Mouse (Mus musculus): ENCODE results near the gene Nfkbie.

Gene Nfkbie

DNA sequence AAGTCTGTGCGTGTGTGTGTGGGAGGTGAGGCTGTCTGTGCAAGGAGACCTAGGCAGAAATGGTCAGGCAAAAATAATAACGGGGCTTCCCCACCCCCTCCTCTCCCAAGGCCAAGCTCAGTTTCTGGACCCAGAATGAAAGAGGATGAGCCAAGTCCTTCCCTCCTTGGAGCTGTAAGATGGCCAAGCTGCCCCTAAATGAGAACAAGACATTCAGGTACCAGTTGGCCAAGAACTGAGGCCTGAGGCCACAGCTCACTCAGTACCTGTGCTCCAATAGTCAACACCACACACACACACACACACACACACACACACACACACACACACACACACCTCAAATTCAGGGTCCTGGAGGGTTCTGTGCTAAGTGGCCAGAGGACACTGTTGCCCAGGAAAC, 12.8 kb upstream of the Nfkbie start:
- DNase-seq (ENCODE audit: low read depth in 2 of 2, low spot score in 2 of 2): no peak

DNA sequence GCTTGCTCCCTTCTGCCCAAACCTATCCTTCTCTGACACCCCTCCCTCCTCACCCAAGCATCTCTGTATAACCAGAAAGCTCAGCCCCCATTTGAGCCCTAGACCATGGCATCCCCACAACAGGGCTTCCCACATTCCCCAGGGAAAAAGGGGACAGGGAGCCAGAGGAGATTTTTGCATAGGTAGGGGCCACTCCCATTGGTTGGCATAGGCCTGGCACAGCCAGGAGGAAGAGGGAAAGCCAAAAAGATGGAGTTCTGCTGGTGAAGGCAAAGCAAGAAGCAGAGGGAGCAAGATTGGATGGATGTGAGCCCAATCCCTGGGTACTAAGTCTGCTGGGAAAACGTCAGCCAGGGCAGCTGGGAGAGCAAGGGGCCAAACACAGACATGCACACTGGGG, 12.4 kb upstream of the Nfkbie start:
- DNase-seq (ENCODE audit: low read depth in 2 of 2, low spot score in 2 of 2): no peak

DNA sequence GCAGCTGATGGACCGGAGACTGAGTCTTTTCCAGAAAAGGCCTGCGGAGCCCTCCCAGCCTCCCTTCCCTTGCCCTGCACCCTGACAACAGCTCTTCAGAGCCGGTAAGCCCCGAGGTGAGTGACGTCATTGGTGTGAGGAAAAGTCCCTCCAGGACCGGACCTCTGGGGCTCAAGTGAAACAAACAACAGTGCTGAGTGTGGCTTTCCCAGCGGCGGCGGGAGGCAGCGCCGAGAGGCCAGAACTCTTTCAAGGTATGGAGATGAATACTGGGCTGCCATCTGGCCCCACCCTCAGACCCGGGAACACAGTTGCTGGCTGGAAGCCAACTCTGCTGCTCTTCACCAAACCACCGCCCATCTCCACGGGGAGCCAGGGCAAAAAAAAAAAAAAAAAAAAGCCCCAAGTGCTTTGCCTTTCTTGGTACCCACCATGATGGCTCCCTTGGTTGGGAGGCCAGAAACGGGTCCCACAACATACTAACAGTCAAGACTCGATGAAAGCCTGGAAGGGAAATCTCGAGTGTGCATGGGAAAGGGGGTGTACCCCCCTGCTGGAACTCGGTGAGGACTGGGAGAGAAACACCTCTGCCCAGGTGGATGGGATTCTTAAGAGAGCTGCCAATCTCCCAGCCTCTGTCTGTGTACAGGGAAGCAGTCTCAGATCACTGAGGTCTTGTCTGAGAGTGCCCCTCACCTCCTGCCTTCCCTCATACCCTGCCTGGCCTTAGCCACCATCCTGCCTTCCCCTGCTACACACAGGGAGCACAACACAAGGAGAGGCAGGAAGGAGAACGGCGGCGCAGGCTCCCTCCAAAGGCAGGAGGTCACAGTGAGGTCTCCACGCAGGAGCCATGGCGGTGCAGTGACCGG, 11.3 kb upstream of the Nfkbie start:
- DNase-seq (ENCODE audit: low read depth in 2 of 2, low spot score in 2 of 2): no peak

DNA sequence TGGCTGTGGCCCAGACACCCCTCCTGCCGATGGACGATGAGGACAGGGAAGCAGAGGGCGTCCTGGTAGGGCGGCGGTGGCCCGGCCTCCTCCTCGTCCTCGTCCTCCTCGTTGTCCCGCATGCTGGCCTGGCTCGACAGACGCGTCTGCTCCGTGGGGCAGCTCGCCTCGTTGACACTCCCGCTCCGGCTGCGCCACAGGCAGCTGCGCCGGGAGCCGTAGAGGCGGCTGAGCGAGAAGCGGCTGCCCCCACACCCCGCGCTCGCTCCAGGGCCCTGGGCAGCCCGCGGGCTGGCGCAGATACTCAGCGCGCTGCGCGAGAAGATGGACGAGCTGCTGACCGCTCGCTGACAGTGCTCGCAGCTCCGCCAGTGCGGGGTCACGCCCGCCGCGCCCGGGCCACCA, 10.6 kb upstream of the Nfkbie start:
- DNase-seq (ENCODE audit: low read depth in 2 of 2, low spot score in 2 of 2): no peak

DNA sequence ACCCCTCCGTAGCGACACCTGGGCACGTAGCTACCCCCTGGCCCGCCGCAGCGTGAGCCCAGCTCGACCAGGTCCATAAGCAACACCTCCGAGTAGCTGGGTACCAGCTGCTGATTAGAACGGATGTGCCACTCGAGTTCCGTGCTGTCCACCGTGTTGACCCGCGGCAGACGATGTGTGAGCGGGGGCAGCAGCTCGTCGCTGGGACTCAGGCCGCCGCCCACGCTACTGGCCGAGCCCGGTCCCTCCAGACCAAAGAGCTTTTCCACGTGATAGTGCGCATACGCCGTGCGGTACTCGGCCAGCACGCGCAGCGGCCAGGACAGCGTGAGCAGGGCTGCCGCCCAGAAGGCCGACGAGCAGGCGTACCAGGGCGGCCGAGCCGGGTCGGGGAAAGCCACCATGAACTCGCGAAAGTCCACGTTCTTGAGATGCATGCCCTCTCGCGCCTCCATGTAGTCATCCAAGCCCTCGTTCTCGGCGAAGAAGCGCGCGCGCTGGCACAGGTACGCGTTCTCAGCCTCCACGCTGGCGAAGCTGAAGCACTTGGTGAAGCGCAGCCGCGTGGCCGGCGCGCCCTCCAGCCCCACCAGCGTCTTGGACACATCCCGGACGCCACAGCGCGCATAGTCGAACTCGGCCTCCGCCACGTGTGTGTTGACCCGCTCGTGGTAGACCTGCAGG, 10.1 kb upstream of the Nfkbie start:
- no peak for DNase-seq (ENCODE audit: low read depth in 2 of 2, low spot score in 2 of 2)

DNA sequence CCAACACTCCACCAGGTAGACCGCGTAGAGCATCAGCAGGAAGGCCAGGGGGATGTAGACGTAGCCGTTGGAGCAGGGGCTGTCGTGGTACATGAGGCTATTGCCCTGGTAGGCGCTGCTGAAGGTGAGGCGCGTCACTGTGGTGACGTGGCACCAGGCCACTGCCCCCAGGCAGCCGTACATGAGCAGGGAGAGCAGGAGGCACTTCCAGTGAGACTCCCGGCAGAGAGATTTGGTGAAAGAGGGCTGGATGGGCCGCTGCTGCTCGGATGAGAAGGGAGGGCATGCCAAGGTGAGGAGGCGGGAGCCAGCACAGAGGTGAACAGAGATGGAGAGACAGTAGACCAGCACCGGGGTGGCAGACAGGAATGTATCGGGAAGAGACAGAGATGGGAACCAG, 8.6 kb upstream of the Nfkbie start:
- no peak for DNase-seq (ENCODE audit: low read depth in 2 of 2, low spot score in 2 of 2)

DNA sequence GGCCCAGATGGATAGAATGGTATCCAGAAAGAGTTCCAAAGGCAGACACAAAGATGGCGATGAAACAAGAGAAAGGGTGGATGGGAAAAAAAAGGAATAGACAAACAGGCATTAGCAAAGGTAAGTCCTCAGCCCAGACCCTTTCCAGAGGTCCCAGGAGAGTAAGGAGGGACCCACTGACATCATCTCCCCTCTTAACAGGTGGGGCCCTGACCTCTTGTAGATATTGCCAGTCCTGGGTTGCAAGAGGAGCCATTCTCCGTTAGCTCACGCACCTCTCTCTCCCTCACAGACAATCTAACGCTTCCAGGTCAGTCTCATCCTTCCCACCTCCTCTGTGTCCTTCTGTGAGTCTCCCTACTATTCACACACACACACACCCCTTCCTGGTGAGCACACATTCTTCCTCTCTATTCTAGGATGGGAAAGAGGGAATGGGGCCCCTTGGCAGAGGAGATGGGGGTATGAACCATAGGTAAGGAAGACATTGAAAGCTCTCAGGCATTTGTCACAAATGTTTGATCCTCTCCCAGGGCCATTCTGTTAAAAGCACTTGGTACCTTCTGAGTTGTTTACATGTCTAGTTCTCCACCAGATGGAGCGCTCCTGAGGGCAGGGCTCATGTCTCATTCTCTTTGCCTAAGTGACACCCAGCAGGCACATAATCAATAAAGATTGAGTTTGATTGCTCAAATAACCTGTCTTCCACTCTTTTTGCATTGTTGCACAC, 7.9 kb upstream of the Nfkbie start:
- no peak for DNase-seq (ENCODE audit: low read depth in 2 of 2, low spot score in 2 of 2)

DNA sequence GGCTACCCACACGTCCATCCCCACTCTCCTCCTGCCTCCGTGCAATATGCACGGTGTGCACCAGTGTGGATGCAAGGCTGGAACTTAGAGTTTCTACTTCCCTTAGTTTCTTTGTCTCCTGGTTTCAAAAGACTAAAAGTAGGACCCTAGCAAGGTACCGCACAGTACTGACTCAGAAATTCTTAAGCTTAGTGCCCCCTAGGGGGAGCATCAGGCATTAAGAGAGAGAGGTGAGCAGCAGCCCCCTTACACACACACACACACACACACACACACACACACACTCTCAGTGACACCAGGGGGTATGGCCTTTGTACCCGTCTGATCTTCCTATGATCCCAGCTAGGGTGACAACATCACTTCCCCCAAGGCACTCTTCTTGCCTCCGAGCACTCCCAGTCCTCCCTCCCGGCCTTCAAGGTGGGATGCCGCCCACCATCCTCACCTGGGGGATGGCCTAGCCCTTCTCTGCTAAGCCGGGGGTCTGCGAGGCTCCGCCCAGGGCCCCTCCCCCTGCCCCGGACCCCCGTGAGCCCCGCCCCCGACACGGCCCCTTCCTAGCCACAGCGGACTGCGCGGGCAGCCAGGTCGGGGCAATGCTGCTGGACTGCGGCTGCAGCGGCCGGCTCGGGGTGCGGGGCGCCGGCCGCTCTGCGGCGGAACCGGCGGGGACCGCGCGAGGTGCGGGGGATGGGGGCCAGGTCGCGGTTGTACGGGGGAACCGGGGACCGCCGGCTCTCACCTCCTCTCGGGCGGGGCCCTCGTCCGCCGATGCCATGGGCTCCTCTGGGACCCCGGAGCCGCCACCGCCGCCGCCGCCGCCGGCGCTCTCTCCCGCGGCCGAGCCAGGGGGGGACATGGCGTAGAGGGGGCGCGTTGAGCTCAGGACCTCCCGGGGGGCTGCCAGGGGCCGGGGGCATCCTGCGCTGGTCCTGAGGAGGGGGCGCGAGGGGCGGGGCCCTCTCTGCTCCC, 6.7 kb upstream of the Nfkbie start:
- no peak for DNase-seq (ENCODE audit: low read depth in 2 of 2, low spot score in 2 of 2)

DNA sequence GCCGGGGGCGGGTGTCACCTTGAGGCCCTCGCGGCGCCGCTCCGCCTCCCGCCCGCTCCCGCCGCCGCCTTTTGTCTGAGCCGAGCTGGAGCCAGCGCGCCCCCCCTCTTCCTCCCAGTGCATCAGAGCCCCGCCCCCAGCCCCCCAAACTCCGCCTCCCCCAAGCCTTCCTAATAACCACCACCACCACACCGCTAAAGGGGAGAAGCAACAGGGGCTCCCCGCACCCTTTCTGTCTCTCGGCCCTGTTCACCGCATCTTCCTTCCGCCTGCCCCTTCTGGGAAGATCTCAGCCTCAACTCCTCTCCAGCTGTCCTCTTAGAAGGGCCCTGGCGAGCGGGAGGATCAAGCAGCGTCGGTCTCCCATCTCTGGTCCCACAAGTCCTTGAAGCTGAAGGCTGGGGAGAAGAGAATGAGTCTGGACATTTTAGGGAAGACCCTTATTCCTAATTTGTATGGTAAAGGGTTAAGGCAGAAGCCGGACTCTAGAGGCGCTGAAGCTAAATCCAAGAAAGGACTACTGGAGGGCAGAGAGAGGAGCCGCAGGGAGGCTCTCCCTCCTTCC, 5.8 kb upstream of the Nfkbie start, which contains the start of gene Tmem151b:
Gene Tmem151b, minus strand, starts transcription at position 61 of the 565 bp plus-strand sequence.
- DNase-seq (ENCODE audit: low read depth in 2 of 2, low spot score in 2 of 2): no peak

DNA sequence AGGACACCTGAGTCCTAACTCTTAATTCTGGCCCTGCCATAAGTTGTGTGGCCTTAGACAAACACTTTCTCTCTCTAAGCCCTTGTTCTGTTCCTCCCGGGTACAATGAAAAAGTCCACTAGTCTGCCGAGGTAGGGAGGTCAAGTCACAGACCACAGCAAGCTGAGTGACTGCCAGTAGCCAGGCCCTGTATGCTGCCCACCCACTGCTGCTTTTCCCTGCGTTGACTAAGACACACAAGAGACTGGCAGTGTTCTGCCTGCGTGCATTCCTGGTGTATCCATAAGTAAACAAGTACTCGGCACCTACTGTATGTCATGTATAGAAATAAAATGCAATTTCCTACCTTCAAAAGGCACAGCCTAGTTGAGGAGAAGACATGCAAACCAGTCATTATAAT, 5.2 kb upstream of the Nfkbie start:
- DNase-seq (ENCODE audit: low read depth in 2 of 2, low spot score in 2 of 2): no peak

DNA sequence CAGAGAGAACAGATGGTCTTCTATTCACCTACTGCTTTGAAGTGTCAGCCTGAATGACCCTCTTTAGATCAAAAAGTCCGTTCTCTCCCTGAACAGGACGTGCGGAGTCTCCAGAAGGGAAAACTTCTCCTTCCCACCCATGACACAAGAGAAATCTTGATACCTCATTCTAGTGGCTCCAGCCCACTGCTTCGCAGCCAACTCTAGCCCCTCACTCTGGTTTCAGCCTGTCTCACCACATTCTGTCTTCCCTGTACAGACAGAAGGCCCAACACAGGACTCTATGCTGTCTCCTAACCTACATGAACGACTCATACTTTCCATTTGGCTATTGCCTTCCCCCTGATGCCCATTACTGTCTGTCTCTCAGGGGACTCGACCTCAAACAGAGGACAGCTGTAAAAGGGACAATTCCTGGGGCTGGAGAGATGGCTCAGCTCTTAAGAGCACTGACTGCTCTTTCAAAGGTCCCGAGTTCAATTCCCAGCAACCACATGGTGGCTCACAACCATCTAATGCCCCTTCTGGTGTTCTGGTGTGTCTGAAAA, 4.2 kb upstream of the Nfkbie start:
- no peak for DNase-seq (ENCODE audit: low read depth in 2 of 2, low spot score in 2 of 2)

DNA sequence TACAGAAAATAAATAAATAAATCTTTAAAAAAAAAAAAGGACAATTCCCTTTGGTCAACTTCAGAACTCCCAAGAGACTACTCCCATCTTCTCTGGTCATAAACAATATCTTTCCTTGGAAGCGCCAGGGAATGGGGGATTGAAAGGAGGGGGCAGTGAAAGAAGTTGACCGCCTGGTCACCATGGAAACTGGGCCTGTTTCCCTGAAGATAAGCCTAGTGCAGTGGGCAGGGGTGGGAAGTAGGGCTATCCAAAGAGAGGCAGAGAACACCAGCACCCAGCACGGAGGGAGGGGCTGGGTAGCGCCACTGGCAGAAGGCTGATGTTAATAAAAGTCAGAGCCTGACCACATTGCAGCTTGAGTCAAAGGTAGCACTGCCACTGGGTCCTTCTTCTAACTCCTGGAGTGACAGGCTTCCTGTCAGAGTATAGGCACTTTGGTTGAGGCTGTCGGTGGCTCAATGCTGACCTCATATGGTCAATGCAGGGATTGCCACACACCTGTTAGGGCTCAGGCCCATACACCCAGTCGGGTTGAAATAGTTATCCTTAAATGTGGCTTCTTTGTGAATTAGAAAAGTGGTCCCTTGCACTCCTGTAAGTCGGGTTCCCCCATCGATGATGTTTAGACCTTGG, 3.6 kb upstream of the Nfkbie start:
- DNase-seq (ENCODE audit: low read depth in 2 of 2, low spot score in 2 of 2): peak; percentile 72 to 82

DNA sequence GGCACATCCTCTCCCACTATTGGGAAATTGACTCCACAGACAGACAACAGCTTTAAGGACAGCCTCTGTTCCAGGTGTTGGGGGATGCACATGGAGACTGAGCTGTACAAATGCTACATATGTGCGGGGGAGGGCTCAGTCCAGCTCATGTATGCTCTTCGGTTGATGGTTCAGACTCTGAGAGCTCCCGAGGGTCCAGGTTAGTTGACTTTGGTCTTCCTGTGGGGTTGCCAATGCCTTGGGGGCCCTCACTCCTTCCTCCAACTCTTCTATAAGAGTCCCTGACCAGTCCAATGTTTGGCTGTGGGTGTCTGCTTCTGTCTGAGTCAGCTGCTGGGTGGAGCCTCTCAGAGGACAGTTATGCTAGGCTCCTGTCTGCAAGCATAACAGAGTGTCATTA, 2.4 kb upstream of the Nfkbie start:
- no peak for DNase-seq (ENCODE audit: low read depth in 2 of 2, low spot score in 2 of 2)

DNA sequence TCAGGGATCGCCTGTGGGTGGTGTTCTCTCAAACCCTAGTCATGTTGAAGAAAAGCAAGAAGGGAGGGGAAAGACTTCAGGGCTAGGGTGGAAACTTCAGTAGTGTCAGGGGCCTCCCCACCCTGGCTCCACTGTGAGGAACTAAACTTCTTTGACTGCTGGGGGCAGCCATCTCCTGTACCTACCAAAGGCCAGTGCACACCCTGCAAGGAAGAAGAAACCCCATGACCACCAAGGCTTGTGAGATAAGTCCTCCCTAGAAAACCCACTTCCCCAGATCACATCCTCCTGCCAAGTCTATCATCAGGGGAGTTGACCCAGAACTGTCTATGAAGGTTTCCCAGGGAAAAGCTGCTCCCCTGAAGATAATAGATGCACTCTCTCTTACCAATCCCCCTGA, 1.1 kb upstream of the Nfkbie start:
- DNase-seq (ENCODE audit: low read depth in 2 of 2, low spot score in 2 of 2): no peak

DNA sequence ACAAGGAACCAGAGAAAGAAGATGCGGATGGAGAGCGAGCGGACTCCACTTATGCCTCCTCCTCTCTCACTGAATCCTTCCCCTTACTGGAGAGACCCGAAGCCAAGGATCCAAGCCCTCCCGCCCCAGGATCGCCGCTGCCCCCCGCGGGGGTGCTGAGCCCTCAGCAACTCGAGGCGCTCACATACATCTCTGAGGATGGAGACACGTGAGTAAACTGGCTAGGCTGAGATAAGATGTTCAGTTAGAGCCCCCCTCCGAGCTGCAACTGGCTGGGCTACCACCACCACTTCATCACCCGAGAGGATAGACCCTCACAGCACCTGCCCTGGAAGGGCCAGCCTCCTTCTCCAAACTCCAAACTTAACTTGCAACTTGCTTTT, 595 bp downstream of the Nfkbie start:
- no peak for DNase-seq (ENCODE audit: low read depth in 2 of 2, low spot score in 2 of 2)

DNA sequence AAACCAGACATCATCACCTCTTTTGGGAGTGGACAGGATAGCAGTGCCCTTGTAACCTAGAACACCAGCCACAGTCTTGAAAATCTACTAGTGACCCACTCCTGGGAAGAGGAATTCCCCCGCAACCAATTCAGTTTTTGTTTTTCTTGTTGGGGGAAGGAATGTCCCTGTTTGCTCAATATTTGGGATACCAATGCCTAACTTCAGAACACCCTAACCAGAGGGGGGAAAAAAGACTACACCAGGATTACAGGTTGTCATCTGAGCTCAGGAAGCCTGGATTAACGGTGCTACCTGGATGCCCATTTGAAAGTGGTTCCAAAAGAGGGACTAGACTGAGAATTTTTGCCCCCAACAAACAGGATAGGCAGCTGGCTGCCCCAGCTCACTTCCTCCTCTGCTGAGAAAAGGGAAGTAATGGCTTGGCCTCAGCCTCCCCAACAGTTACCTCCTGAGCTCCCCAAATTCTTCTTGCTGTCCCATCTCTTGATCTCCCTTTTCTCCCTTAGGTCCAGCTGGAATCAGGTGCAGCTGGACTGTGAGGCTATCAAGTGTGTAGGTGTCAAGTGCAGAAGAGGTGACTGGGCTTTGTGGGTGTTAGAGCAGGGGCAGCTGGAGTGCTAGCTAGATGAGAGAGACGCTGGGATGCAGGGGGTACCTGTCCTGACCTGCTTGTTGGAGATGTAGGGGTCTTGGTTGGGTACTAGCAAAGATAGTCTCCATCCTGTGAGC, 1.2 kb downstream of the Nfkbie start:
- no peak for DNase-seq (ENCODE audit: low read depth in 2 of 2, low spot score in 2 of 2)

DNA sequence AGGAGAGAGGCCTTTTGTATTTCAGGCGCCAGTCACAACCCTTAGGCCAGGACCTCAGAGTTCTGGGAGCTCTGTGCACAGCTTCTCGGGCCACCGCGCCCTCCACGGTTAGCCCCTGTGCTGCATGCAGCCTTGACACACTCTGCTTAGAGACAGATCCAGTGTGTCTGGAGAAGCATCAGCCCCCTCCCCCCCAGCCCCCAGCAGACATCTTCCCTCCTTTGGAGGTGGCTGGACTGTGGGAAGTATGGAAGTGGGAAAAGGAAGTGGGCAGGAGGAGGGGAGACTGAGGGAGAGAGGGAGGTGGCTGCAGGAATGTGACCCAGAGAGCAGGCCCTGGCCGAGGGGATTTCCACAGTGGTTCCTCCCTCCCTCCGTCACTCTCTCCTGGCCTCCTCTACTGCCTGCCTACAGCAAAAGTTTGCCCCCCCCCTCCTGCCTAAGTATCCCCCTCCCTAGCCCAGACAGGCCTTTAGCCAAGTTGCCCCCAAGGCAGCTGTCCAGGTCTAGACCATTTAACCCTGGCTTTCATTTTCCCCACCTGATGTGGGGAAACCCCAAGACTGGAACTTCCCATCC, 1.8 kb downstream of the Nfkbie start:
- no peak for DNase-seq (ENCODE audit: low read depth in 2 of 2, low spot score in 2 of 2)

DNA sequence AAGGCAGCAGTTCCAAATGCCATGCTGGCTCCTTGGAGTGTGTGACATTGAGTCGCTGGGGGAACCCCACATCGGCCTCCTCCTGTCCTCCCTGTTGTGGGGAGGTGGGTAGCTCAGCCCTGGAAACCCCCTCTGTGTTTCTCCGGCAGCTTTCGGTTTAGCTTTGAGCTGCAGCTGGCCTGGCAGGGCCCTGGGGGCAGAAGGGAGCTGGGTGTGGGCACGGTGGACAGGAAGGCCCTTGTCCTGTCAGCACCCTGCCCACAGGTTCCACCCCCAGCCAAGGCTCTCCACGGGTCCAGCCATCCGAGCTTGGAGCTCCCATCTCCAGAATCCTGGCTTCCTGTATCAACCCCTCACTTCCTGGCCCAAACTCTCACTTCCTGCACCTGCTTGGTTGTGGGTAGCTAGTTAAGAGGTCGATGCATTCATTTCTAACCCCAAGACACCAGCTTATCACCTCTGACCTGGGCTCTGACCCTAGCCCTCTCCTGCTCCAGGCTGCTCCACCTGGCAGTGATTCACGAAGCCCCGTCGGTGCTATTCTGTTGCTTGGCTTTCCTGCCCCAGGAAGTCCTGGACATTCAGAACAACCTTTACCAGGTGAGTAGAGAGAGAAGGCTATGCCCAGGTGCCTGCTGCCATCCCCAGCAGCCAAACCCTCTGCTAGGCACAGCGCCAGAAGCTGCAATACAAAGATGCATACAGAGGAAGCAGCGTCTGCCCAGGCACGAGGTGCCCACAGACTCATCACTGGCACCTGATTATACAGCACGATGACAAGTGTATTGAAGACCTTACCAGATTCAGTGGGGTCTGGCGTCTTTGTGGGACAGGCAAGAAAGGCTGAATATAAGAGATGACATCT, 2.7 kb downstream of the Nfkbie start:
- DNase-seq (ENCODE audit: low read depth in 2 of 2, low spot score in 2 of 2): peak; percentile 40 to 53
